31 mouse cellular contexts compared by ENCODE assay signal in the genomic region with DNA sequence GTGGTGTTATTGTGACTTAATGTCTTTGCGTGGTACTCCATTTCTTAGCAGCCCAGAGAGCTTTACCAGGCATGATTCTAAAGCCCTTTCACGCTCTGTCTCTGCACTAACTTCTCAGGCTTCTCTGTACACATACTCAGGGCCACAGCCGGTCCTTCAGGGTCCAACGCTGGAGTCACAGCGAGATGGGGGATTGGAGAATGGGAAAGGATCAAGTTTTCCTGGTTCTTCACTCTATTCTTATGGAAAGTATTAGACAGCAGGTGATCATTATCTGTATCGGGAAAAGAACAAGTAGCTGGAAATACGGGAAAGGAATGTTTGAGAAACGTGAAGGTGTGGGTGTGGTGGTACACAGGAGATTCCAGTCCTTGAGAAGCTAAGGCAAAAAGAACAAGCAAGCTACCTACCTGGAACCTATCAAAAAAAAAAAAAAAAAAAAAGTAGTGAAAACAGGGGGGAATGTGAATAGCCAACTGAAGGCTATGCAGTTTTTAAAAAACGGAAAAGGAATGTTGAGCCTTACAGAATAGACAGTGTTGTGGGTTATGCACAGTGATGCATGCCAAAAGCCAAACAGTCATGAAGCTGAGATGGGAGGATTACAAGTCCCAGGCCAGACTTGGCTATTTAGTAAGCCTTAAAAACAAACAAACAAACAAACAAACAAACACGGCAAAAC. TPM values are rescaled to one million over a fixed set of nuclear protein-coding genes. Genes with fewer than 3 reads are reported as not detected.
DNase-seq lines count a peak whose midpoint lies in the region; ATAC-seq and TF ChIP-seq lines count a peak whose summit lies in the region.
"Had no signal": no experiment of that assay in that cellular context is flagged by ENCODE, and none has a peak within 500 bp of the region (broad histone marks: within the 10 kb centered on the region; RNA-seq: fewer than 3 reads in every experiment).

No protein-coding gene starts in this region.

- H3K4me2 ChIP-seq in stomach, postnatal 0 days (replicated peaks; ENCODE audit: low read depth), result no peak overlapping the region
- H3K4me2 ChIP-seq: embryonic facial prominence, embryonic 13.5 days; forebrain, embryonic 13.5 days; heart, embryonic 12.5 days; heart, embryonic 15.5 days; hindbrain, embryonic 14.5 days had no signal

- no peaks in the 10 kb centered on the region for H3K9me3 ChIP-seq in heart, embryonic 10.5 days
- H3K9me3 ChIP-seq in E14TG2a.4 (ENCODE audit: low read length) (no peaks in the 10 kb centered on the region), ES-E14 (ENCODE audit: control insufficient read depth, insufficient read depth, low read depth, low read length) (no peaks in the 10 kb centered on the region)
- no peaks in the 10 kb centered on the region for H3K9me3 ChIP-seq in stomach, postnatal 0 days (ENCODE audit: control insufficient read depth, low read length)
- H3K9me3 ChIP-seq: embryonic facial prominence, embryonic 10.5 days; embryonic facial prominence, embryonic 13.5 days; forebrain, embryonic 10.5 days; forebrain, embryonic 13.5 days; G1E; heart, embryonic 12.5 days; heart, embryonic 15.5 days had no signal

- no peak overlapping the region for H3K27ac ChIP-seq in heart, embryonic 10.5 days
- H3K27ac ChIP-seq in ES-E14 (ENCODE audit: insufficient read depth, low read depth, low read length, poor library complexity, severe bottlenecking), result peak overlapping the region; percentile 87; the same call in 1 of the 2 replicates
- peak overlapping the region; percentile 85 for H3K27ac ChIP-seq in stomach, postnatal 0 days (replicated peaks)
- H3K27ac ChIP-seq: embryonic facial prominence, embryonic 10.5 days; embryonic facial prominence, embryonic 13.5 days; forebrain, embryonic 10.5 days; forebrain, embryonic 13.5 days; gastrocnemius, adult 2 months; heart, embryonic 15.5 days; hindbrain, embryonic 14.5 days; hindbrain, postnatal 0 days had no signal

- H3K9ac ChIP-seq in ES-E14 (ENCODE audit: insufficient read depth, low read depth, low read length, poor library complexity, severe bottlenecking), result peak overlapping the region; percentile 44
- no peak overlapping the region for H3K9ac ChIP-seq in stomach, postnatal 0 days (ENCODE audit: low read length)
- H3K9ac ChIP-seq: embryonic facial prominence, embryonic 13.5 days; forebrain, embryonic 13.5 days; heart, embryonic 12.5 days; heart, embryonic 15.5 days; hindbrain, embryonic 14.5 days had no signal

- H3K27me3 ChIP-seq in heart, embryonic 10.5 days (ENCODE audit: insufficient read depth, poor library complexity, severe bottlenecking), result no peaks in the 10 kb centered on the region
- no peaks in the 10 kb centered on the region for H3K27me3 ChIP-seq in E14TG2a.4 (ENCODE audit: insufficient read depth, low read length)
- H3K27me3 ChIP-seq in stomach, postnatal 0 days (ENCODE audit: control insufficient read depth, insufficient read depth, low read length), result no peaks in the 10 kb centered on the region
- H3K27me3 ChIP-seq: embryonic facial prominence, embryonic 13.5 days; forebrain, embryonic 13.5 days; heart, embryonic 12.5 days; heart, embryonic 15.5 days; Patski had no signal

- peaks cover 13% of the 10 kb centered on the region; the same call in 1 of the 2 replicates for H3K4me1 ChIP-seq in heart, embryonic 10.5 days
- H3K4me1 ChIP-seq in E14TG2a.4 (replicated peaks; ENCODE audit: low read depth, low read length) (peaks cover 94% of the 10 kb centered on the region), ES-E14 (ENCODE audit: control insufficient read depth in 2 of 2, insufficient read depth in 2 of 2, low read length in 2 of 2, poor library complexity in 1 of 2) (peaks cover 22 to 39% of the 10 kb centered on the region in 2 experiments)
- no peaks in the 10 kb centered on the region for H3K4me1 ChIP-seq in stomach, postnatal 0 days (replicated peaks; ENCODE audit: control insufficient read depth, insufficient read depth)
- H3K4me1 ChIP-seq: forebrain, embryonic 13.5 days; heart, embryonic 15.5 days had no signal

- WGBS in heart, embryonic 10.5 days, result 84% methylated on average over 10 of the region's 10 CpGs
- 73% methylated on average over 10 of the region's 10 CpGs for WGBS in stomach, postnatal 0 days

- TF ChIP-seq CTCF in E14TG2a.4 (conservative IDR thresholded peaks at IDR 0.05; ENCODE audit: low read length), result no peak
- TF ChIP-seq CTCF in stomach, postnatal 0 days (IDR thresholded peaks at IDR 0.05; ENCODE audit: low read depth), result no peak

- DNase-seq in heart, embryonic 10.5 days (ENCODE audit: low spot score), result peak; percentile 68
- no peak for DNase-seq in heart, postnatal 4 days
- DNase-seq in ES-E14 (ENCODE audit: low read depth, low spot score), result peak; percentile 57
- DNase-seq in stomach, postnatal 0 days (ENCODE audit: low spot score), result no peak
- no peak for DNase-seq in frontal cortex, postnatal 25 days (ENCODE audit: low spot score in 2 of 2)
- DNase-seq in left cerebral cortex, postnatal 14 days (ENCODE audit: low spot score in 2 of 2), result no peak
- DNase-seq: adrenal gland, adult 8-10 months; adrenal gland, postnatal 25 days; cerebellum, adult 11-12 months; cerebellum, adult 8-10 months; cerebellum, postnatal 10 days; cerebellum, postnatal 36 days; embryo, embryonic 11 days; gastrocnemius, adult 2 months; gastrocnemius, postnatal 14 days; heart, postnatal 10 days; heart, postnatal 36 days had no signal

- in situ Hi-C loops in ES-E14 (cut with MboI; ENCODE audit: low sequenced_read_pairs in 2 of 2, unreplicated experiment in 2 of 2), result no loop called here

- no peak for ATAC-seq in stomach, postnatal 0 days (ENCODE audit: low FRiP score, low TSS enrichment)
- ATAC-seq: activated CD4-positive, CD25-positive, alpha-beta regulatory T cell, adult 4 months; forebrain, embryonic 13.5 days; forebrain, embryonic 16.5 days; hindbrain, postnatal 0 days; inflammation-experienced regulatory T-cells, adult 6 months; Patski had no signal

- H3K4me3 ChIP-seq in heart, embryonic 10.5 days, result no peak overlapping the region
- H3K4me3 ChIP-seq in E14TG2a.4 (replicated peaks; ENCODE audit: low read length) (peak overlapping the region; percentile 3; the same call in 1 of the 2 replicates), ES-E14 (ENCODE audit: insufficient read depth in 1 of 2, low read depth in 1 of 2, low read length in 2 of 2, poor library complexity in 1 of 2, severe bottlenecking in 1 of 2) (no peak overlapping the region)
- no peak overlapping the region for H3K4me3 ChIP-seq in stomach, postnatal 0 days (ENCODE audit: low read depth, low read length)
- H3K4me3 ChIP-seq: embryonic facial prominence, embryonic 10.5 days; embryonic facial prominence, embryonic 13.5 days; forebrain, embryonic 10.5 days; forebrain, embryonic 13.5 days; gastrocnemius, adult 2 months; heart, embryonic 12.5 days; heart, embryonic 15.5 days had no signal

- intact Hi-C loops in left cerebral cortex, postnatal 14 days (cut with DNase I), result no loop called here

- TF ChIP-seq EP300 in stomach, postnatal 0 days (optimal IDR thresholded peaks at IDR 0.05), result no peak

- no peaks in the 10 kb centered on the region for H3K36me3 ChIP-seq in heart, embryonic 10.5 days
- 0 out of 2 replicates have a peak, but pooled peaks cover 4% of the 10 kb centered on the region for H3K36me3 ChIP-seq in E14TG2a.4 (ENCODE audit: insufficient read depth, low read length)
- H3K36me3 ChIP-seq in ES-E14 (ENCODE audit: control insufficient read depth, insufficient read depth, low read length, poor library complexity, severe bottlenecking), result no peaks in the 10 kb centered on the region
- H3K36me3 ChIP-seq in stomach, postnatal 0 days (ENCODE audit: control insufficient read depth, insufficient read depth, low read length), result no peaks in the 10 kb centered on the region
- H3K36me3 ChIP-seq: embryonic facial prominence, embryonic 10.5 days; embryonic facial prominence, embryonic 13.5 days; forebrain, embryonic 10.5 days; G1E; heart, embryonic 12.5 days; heart, embryonic 15.5 days had no signal

TF ChIP-seq in ES-E14, 5 proteins besides CTCF, POLR2A, EP300 and RAD21:
- TF ChIP-seq ZC3H11A (IDR thresholded peaks at IDR 0.05; ENCODE audit: borderline replicate concordance, low read depth, low read length), result no peak
- TF ChIP-seq CHD2 (IDR thresholded peaks at IDR 0.05; ENCODE audit: low read depth, low read length), result peak; percentile 56; the same call in 1 of the 2 replicates
- no peak for TF ChIP-seq MAFK (IDR thresholded peaks at IDR 0.05; ENCODE audit: insufficient read depth, low read depth, low read length)
- peak; percentile 96 for TF ChIP-seq ZNF384 (IDR thresholded peaks at IDR 0.05; ENCODE audit: low read depth, low read length)

RNA-seq across cellular contexts. Expression of gene Sgk1, which starts 36.2 kb away (rescaled TPM):
- polyA plus RNA-seq in heart, embryonic 10.5 days (2016; fragmentation: Nextera tagmentation; extraction: Ambion mirVana), result 20.5 and 22.8 TPM in 2 replicates
- 10 to 100 TPM; 70.2 to 73.8 TPM for total RNA-seq in heart, postnatal 4 days (2021)
- 217 and 263 TPM in 2 replicates for total RNA-seq in ES-E14 (2012; rRNA removed)
- 60.0 and 73.1 TPM in 2 replicates for polyA plus RNA-seq in stomach, postnatal 0 days (2015; fragmentation: Nextera tagmentation; extraction: Ambion mirVana)
- 10 to 100 TPM; 73.2 to 94.7 TPM for total RNA-seq in left cerebral cortex, postnatal 14 days (2021)

Comparison
In these comparisons a context has a peak if more than half of its experiments do, and no peak if none do; other contexts are left out.
1. DNase-seq: peak in heart, embryonic 10.5 days (single experiment) and ES-E14 (single experiment); none in heart, postnatal 4 days (single experiment), stomach, postnatal 0 days (single experiment), frontal cortex, postnatal 25 days (0 of 2) and left cerebral cortex, postnatal 14 days (0 of 2).